Mouse (Mus musculus): ENCODE measurements around the gene Chil6. TPM values are rescaled to one million over a fixed set of nuclear protein-coding genes. Genes with fewer than 3 reads are reported as not detected.

The Chil6 gene
- polyA plus RNA-seq (2015; fragmentation: Nextera tagmentation; extraction: Ambion mirVana): 0.11 and 0.16 TPM in 2 replicates

GRCm38 (mm10) chr3:106406082-106406481, at the start of gene Chil6:
Gene Chil6 (minus strand): TSS chr3:106406182.
- ATAC-seq: no peak
- Histone ChIP-seq H3K4me1 (replicated peaks) (no peaks in the 10 kb centered on the region), H3K27ac (no peak within 1 kb of the TSS), H3K27me3 (replicated peaks) (no peaks in the 10 kb centered on the region), H3K4me2 (replicated peaks) (no peak within 1 kb of the TSS), H3K4me3 (replicated peaks) (no peak within 1 kb of the TSS), H3K36me3 (no peaks in the 10 kb centered on the region), H3K9me3 (no peaks in the 10 kb centered on the region), H3K9ac (no peak within 1 kb of the TSS)

GRCm38 (mm10) chr3:106452616-106453015, 46.6 kb upstream of the Chil6 start:
- no peaks in the 10 kb centered on the region for H3K27me3 ChIP-seq (replicated peaks)
- H3K4me3 ChIP-seq (replicated peaks): no peak overlapping the region
- no peaks in the 10 kb centered on the region for H3K36me3 ChIP-seq
- H3K4me2 ChIP-seq (replicated peaks): no peak overlapping the region
- 72% methylated on average over 4 of the region's 4 CpGs for WGBS
- no peaks in the 10 kb centered on the region for H3K4me1 ChIP-seq (replicated peaks)
- H3K9me3 ChIP-seq: no peaks in the 10 kb centered on the region
- H3K9ac ChIP-seq: no peak overlapping the region
- H3K27ac ChIP-seq: no peak overlapping the region
- no peak for ATAC-seq

GRCm38 (mm10) chr3:106449567-106449966, 43.6 kb upstream of the Chil6 start:
- ATAC-seq: no peak
- H3K4me3 ChIP-seq (replicated peaks): no peak overlapping the region
- 71% methylated on average over 4 of the region's 4 CpGs for WGBS
- H3K4me1 ChIP-seq (replicated peaks): no peaks in the 10 kb centered on the region
- H3K4me2 ChIP-seq (replicated peaks): no peak overlapping the region
- H3K27me3 ChIP-seq (replicated peaks): no peaks in the 10 kb centered on the region
- H3K36me3 ChIP-seq: no peaks in the 10 kb centered on the region
- no peak overlapping the region for H3K27ac ChIP-seq
- no peaks in the 10 kb centered on the region for H3K9me3 ChIP-seq
- H3K9ac ChIP-seq: no peak overlapping the region

- ATAC-seq: no peak
- Histone ChIP-seq H3K4me2 (replicated peaks) (no peak overlapping the region), H3K9me3 (no peaks in the 10 kb centered on the region), H3K36me3 (no peaks in the 10 kb centered on the region), H3K4me3 (replicated peaks) (no peak overlapping the region), H3K27me3 (replicated peaks) (no peaks in the 10 kb centered on the region), H3K4me1 (replicated peaks) (no peaks in the 10 kb centered on the region), H3K27ac (no peak overlapping the region), H3K9ac (no peak overlapping the region)
Measured at GRCm38 (mm10) chr3:106448995-106449394, 43.0 kb upstream of the Chil6 start.

- Histone ChIP-seq H3K9ac (no peak overlapping the region), H3K9me3 (no peaks in the 10 kb centered on the region), H3K27me3 (replicated peaks) (no peaks in the 10 kb centered on the region), H3K4me2 (replicated peaks) (no peak overlapping the region), H3K27ac (no peak overlapping the region), H3K4me1 (replicated peaks) (no peaks in the 10 kb centered on the region), H3K4me3 (replicated peaks) (no peak overlapping the region), H3K36me3 (no peaks in the 10 kb centered on the region)
- peak; percentile 62; the same call in 1 of the 2 replicates for ATAC-seq
Measured at GRCm38 (mm10) chr3:106448571-106448970, 42.6 kb upstream of the Chil6 start.

Other genes starting within 250 kb of the Chil6 start
- 0.24 and 0.56 TPM in 2 replicates for gene Chil3, start 238.6 kb downstream of the Chil6 start, polyA plus RNA-seq (2015; fragmentation: Nextera tagmentation; extraction: Ambion mirVana)
- gene Chil4, start 186.7 kb downstream of the Chil6 start, polyA plus RNA-seq (2015; fragmentation: Nextera tagmentation; extraction: Ambion mirVana): not detected in 2 replicates
- 18.9 and 24.4 TPM in 2 replicates for gene Dennd2d, start 76.2 kb upstream of the Chil6 start, polyA plus RNA-seq (2015; fragmentation: Nextera tagmentation; extraction: Ambion mirVana)
- gene Dram2, start 141.6 kb upstream of the Chil6 start, polyA plus RNA-seq (2015; fragmentation: Nextera tagmentation; extraction: Ambion mirVana): 104 TPM in 2 replicates
- 59.6 and 61.6 TPM in 2 replicates for gene Cept1, start 141.6 kb upstream of the Chil6 start, polyA plus RNA-seq (2015; fragmentation: Nextera tagmentation; extraction: Ambion mirVana)

Measured in intestine, embryonic 15.5 days (tissue).